Mouse (Mus musculus): ENCODE results near the gene Tmcc3. TPM values are rescaled to one million over a fixed set of nuclear protein-coding genes. Genes with fewer than 3 reads are reported as not detected.

Gene Tmcc3
- polyA plus RNA-seq, 1 experiment from 2014 or later, result 2.3 TPM

- Histone ChIP-seq H3K9me3 (no peaks in the 10 kb centered on the region), H3K27ac (no peak overlapping the region), H3K36me3 (replicated peaks) (no peaks in the 10 kb centered on the region), H3K4me3 (no peak overlapping the region), H3K4me1 (no peaks in the 10 kb centered on the region), H3K27me3 (ENCODE audit: poor library complexity, severe bottlenecking) (no peaks in the 10 kb centered on the region)
- WGBS, result 84% methylated on average over 5 of the region's 5 CpGs
- DNase-seq (ENCODE audit: extremely low spot score, low spot score), result no peak
These were observed 328.3 kb downstream of the Tmcc3 start for GRCm38 (mm10) chr10:94640067-94640466.

Small RNA genes lying within 50 kb of the gene (microRNA-seq; reads per million reads assigned to microRNA genes)
- gene Mir7211, result not detected

Other genes starting within 250 kb of the Tmcc3 start
- gene Nr2c1, start 163.9 kb upstream of the Tmcc3 start, polyA plus RNA-seq (2016; fragmentation: Nextera tagmentation; extraction: Ambion mirVana), result 11.0 and 11.3 TPM in 2 replicates
- gene Ndufa12, start 113.2 kb upstream of the Tmcc3 start, polyA plus RNA-seq (2016; fragmentation: Nextera tagmentation; extraction: Ambion mirVana), result 575 and 590 TPM in 2 replicates
- gene Gm4792, start 13.2 kb upstream of the Tmcc3 start, polyA plus RNA-seq (2016; fragmentation: Nextera tagmentation; extraction: Ambion mirVana), result 0.19 TPM in 1 of 2 replicates, not detected in the other